Mouse (Mus musculus) cerebellum, adult 11 months (tissue): Measurements from ENCODE around the gene Ercc6.

Experiments
- DNase-seq: peaks from one replicate; pipeline ENCODE4 v3.0.0; 2022

The Ercc6 gene

GRCm38 (mm10) chr14:32513336-32514032 lies at the start of gene Ercc6:
TSS of gene Ercc6 (plus strand) at chr14:32513521.
- peak; percentile 95 for DNase-seq

DNA sequence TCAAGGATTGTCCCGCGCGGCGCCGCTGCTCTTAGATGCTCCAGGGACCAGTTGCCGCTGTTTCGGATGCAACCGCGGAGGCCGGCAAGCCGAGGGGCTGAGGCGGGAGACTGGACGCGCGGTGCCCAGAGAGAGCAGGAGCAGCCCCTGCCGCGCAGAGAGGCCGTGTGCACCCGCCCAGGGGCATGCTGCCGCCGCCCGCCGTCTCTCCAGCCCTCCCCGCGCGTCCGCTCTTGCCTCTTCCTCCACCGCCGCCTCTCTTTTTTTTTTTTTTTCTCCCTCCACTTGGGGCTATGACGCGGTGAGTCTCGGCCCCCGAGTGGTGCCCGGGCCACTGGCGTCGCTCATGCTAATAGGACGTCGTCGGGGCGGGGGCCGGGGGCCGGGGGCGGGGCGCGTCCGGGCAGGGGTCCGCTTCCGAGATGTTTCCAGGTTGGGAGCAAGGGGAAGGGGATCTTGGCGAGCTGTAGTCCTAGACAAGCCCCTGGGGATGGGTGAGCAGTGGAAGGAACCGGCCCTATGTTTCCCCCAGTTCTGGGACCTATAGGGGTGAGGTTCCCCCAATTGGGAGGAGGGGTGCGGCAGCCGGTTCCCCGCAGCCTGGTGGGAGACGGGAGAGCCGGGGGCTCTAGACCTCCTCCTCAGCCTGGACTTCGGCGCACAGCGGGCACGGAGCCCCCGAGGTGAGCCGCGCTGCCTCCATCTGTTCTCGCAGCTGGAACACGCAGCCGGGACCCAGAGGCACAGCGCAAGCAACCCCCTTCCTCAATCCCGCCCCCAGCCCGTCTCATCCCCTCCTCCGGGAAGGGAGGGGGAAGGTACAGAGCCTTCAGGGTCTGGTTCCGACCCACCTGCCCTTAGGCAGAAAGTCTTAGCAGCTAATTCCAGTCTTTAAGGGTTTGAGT lies 48.5 kb upstream of the Ercc6 start, which contains the start of gene Slc18a3:
Gene Slc18a3, minus strand, starts transcription at position 250 of the 905 bp plus-strand sequence.
- DNase-seq, result no peak

DNA sequence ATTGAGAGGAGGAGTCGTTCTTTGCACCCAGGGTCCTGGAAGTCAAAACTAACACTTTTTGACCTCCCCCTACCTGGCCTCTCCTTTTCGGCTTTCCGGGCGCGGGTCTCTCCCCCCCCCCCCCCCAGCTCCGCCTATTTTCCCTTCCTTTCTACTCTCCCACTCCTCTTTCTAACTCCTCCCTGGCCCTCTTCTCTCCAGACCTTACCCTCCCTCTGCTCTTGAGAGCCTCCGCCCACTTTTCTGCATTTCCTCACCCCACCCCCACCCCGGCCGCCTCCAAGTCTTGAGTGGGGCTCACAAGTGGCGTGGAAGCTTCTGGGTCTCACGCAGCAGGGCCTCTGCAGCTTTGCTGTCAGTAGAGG lies 47.8 kb upstream of the Ercc6 start:
- no peak for DNase-seq

GRCm38 (mm10) chr14:32465889-32466288 lies 47.4 kb upstream of the Ercc6 start, which contains the start of gene Chat:
TSS of gene Chat (minus strand) at chr14:32465989.
- no peak for DNase-seq

GRCm38 (mm10) chr14:32467606-32468005 lies 45.7 kb upstream of the Ercc6 start:
- no peak for DNase-seq

DNA sequence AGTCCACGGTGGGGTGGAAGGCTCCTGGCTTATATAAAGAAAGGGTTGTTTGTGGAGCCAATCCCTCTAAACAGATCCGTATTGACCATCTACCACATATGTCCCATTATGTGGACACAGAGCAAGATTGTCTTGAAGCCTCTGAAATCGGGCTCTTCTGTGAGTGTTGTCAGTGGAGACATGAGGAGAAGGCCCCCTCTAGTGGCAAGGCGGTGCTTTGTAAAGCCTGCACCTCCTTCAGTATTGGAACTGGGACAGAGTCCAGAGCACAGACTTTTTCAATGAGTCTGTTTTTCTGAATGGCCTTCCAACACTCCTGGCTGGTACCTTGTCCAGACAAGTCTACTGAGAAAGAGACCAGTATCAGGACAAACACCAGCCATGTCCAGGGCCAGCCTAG lies 40.3 kb upstream of the Ercc6 start:
- peak; percentile 51 for DNase-seq

GRCm38 (mm10) chr14:32476559-32476958 lies 36.8 kb upstream of the Ercc6 start:
- no peak for DNase-seq

DNA sequence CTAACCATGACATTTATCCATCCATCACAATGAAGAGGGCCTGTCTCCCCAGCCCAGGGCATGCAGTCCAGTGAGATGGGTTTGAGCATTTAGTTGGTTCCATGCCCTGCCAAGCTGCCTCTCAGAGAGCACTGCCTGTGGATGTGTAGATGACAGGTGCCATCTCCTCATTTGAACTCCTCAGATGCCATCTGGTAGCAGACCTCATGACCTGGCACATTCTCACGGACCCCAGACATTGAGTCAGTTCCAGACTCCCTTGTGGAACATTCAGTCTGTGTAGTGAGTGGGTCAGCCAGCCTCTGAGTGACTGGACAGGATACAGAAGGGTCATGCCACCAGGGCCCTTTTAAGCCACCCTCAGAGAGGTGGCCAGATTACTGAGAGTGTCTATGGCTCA lies 35.7 kb upstream of the Ercc6 start:
- DNase-seq, result no peak

DNA sequence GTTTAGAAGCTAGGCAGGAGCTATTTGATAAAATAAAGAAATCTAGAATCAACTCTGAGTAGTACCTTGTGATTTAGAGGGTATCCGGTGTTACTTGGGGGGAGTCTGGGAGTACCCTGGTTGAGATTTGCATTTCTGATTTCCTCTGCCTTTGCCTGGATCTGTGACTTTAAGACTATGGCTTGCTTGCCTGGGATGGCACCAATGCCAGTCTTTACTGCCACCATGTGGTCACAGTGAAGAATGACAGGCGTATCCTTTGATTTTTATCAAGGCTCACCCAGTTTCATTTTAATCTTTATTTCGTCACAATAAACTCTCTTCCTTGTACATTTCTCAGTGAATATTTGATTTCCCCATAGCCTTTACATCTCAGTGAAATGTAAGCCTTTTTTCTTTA lies 31.3 kb upstream of the Ercc6 start:
- DNase-seq, result no peak

GRCm38 (mm10) chr14:32492521-32492920 lies 20.8 kb upstream of the Ercc6 start:
- no peak for DNase-seq

DNA sequence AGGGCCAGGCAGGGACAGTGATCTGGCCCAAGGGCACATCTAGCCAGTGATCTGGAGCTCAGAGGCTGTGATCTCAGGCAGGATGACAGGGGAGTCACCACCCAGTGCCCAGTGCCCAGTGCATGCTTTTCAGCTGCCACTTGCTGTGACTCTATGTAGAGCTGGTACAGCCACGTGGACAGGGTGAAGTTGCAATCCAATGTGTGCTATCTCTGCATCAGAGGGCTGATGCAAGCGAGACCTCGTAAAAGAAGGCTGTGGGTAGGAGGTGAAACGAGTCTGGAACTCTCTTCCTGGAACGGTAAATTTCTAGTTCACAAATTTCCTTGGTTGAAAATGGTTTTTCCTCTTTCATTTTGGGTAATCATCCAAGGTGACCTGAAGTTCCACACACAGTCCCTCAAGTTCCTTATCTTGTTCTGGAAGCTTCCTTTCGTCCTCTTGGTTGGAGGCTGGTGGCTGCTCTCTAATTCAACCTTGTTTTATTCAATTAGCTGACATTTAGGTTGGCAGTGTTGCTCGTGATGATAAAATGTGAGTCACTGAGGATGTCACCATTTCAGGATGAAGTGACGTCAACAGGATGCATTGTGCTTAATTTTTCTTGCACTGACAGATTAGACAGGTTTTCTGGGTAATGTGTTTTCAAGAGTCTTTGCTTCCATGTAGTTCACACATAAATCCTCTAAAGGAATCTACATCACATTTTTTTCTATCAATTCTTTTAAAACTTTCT lies 17.0 kb upstream of the Ercc6 start:
- DNase-seq, result no peak

DNA sequence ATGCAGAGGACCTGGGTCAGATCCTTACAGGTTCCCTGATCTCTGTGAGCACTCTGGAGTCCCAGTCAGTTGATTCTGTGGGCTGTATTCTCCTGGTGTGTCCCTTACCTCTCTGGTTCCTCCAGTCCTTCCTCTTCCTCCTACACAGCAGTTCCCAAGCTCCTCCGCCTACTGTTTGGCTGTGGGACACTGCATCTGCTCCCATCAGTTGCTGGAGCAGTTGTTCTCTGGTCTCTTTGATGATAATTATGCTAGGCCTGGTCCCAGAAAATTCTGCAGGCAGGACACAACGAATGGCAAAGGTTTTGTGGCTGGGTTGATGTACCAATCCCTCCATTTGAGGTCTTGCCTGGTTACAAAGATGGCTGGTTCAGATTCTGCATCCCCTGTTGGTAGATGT lies 12.0 kb upstream of the Ercc6 start:
- no peak for DNase-seq

GRCm38 (mm10) chr14:32502764-32503688 lies 10.3 kb upstream of the Ercc6 start:
- DNase-seq, result no peak

DNA sequence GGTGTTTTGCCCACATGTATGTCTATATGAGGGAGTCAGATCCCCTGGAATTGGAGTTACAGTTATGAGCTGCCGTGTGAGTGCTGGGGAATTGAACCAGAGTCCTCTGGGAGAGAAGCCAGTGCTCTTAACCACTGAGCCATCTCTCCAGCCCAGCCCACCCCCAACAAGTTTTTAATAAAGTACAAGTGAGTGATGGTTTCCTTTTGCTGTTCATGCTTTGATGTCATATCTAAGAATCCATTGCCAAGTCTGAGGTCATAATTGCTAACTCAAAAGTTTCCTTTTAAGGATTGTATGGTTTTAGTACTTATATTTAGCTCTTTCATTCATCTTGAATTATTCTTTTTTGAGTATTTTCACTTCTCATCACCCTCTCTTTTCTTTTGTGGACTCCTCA lies 9.4 kb upstream of the Ercc6 start:
- no peak for DNase-seq

- DNase-seq, result no peak
These were observed 7.0 kb upstream of the Ercc6 start for GRCm38 (mm10) chr14:32506329-32506728.

DNA sequence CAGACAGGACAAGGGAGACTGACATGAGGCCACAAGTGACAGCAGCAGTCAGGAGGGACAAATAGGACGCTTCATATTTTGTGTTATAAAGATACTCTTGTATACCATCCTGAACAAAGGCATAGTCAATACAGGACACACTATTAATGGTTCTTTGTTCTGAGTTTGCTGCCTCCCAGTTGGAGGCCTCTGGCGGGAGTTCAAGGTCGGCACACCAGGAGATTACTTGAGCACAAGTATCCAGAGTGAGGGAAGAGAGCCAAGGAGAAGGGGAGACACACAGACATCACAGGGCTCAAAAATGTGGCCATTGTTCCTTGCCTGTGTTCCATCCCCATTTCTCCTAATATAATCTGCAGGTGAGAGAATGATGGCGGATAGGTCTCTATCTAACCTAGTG lies 6.1 kb upstream of the Ercc6 start:
- no peak for DNase-seq

DNA sequence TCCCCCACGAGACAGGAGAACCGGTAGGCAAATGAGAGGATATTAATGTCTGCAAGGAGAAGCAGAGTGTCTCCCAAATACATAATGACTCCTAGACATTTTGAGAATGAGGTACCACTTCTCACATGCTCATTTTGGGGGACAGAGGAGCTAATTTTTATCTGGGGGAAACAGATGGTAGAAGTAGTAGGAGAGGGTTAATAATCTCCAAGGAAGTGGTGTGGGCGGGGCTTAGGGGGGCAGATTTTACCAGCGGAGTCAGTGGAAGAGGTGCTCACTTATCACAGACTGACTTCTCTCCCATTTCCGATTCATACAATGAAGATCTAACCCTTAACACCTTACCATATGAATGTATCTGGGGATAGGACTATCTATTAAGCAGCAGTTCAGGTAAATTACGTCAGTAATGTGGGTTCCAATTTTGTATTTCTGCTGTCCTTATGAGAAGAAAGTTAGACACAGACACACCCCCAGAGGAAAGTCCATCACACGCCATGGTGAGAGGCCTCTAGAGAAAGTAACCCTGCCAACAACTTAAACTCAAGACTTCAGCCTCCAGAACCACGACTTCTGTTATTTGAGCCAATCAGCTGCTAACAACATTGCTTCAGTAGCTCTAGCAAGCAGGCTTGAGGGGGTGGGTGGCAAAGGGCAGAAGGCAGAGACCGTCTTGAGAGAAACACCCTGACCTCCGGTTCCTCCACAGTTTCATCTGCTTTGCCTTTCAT lies 5.1 kb upstream of the Ercc6 start:
- DNase-seq, result no peak

- no peak for DNase-seq
These were observed 3.8 kb upstream of the Ercc6 start for GRCm38 (mm10) chr14:32509443-32509961.

DNA sequence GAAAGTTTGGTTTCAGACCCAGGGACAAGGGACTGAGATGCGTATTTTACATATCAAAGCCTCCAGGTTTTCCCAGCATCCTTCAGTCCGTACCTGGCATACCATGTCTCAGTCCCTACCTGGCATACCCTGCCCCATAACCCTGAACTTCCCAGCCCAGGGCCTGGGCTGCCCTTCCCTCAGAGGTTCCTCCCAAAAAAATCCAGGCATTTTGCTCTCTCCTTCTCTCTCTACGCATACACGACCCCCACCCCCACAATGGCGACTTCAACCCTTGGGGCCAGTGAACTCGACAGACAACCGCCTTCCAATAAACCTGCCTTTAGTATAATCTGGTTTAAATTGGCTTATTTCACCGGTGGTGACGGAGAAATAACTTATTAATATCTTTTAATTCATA lies 409 bp upstream of the Ercc6 start:
- DNase-seq, result no peak

- no peak for DNase-seq
These were observed 2.8 kb downstream of the Ercc6 start for GRCm38 (mm10) chr14:32516086-32516485.

DNA sequence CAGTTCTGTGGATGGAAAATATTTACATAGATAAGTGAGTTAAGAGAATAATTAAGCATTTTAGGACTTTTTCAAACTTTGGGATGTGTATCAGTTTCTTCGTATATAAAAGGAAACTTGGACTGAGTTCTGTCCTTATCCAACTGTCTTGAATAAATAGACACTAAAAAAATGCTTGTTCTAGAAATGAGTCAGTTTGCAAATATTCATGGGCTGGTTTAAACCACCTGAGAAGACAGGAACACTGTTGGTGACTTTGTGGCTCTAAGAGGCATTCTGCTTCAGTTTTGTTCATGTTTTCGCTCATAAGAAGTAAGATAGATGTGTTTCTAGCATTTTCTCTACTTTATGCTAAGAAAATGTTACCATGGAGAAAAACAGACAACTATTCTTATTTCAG lies 5.2 kb downstream of the Ercc6 start:
- no peak for DNase-seq
